Comparison of ENCODE assay signal across 8 mouse cellular contexts in the genomic region with DNA sequence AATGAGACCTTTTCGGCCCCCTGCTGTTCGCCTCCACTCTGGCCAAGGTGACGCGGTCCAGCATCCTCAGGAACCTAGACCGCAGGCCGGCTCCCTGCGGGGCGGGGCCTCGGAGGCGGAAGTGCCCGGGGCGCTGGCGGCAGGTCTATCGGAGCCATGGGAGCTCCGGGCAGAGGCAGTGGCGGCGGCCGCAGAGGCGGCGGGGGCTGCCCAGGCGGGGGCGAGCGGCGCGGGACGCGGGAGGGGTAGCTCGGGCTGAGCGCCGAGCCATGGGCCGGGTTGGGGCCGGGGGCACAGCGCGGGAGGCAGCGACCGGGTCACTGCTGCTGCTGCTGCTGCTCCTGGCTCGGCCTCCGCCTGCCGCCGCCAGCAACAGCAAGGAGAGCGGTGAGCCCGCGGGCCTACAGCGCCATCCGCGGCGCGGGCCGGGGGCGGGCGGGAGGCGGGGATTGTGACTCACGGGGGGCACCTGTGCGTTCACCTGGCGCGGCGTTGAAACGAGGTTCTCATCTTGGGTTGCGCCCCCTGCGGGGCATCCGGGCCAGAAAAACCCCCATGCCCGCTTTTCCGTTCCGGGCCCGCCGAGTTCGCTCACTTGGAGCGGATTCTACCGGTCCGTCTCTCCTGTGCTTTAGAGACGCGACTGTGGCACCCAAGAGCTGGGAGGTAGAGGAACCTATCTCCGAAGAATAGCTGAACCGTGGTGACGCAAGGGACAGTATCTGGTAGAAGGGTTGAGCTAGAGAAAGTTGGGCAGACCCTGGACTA. TPM values are rescaled to one million over a fixed set of nuclear protein-coding genes. Genes with fewer than 3 reads are reported as not detected.
A peak's percentile ranks its signal among the peaks of the same experiment; 100 is the strongest.
DNase-seq lines count a peak whose midpoint lies in the region; ATAC-seq and TF ChIP-seq lines count a peak whose summit lies in the region.

A gene (plus strand): TSS at position 119 of the 768 bp plus-strand sequence.

- peaks cover 13% of the 10 kb centered on the region for H3K4me1 ChIP-seq in embryonic facial prominence, embryonic 13.5 days
- H3K4me1 ChIP-seq in heart, embryonic 14.5 days (ENCODE audit: control insufficient read depth in 2 of 2, insufficient read depth in 2 of 2, low read length in 2 of 2) = peaks cover 4 to 7% of the 10 kb centered on the region in 2 experiments; a peak in 2 of 4 replicates
- H3K4me1 ChIP-seq in liver, embryonic 15.5 days (replicated peaks) = peaks cover 34% of the 10 kb centered on the region
- no peaks in the 10 kb centered on the region for H3K4me1 ChIP-seq in stomach, postnatal 0 days (replicated peaks; ENCODE audit: control insufficient read depth, insufficient read depth)

- 2% methylated on average over 71 of the region's 75 CpGs for WGBS in embryonic facial prominence, embryonic 13.5 days
- under 1% methylated on average over 65 of the region's 75 CpGs for WGBS in heart, embryonic 14.5 days
- WGBS in liver, embryonic 15.5 days (ENCODE audit: insufficient replicate concordance) = under 1% methylated on average over 62 of the region's 75 CpGs
- under 1% methylated on average over 44 of the region's 75 CpGs for WGBS in stomach, postnatal 0 days

- H3K4me3 ChIP-seq in embryonic facial prominence, embryonic 13.5 days = peak within 1 kb of the TSS; percentile 62
- H3K4me3 ChIP-seq in heart, embryonic 14.5 days (ENCODE audit: control insufficient read depth in 1 of 2, insufficient read depth in 1 of 2, low read depth in 1 of 2, low read length in 2 of 2) = peak within 1 kb of the TSS; percentile 50 to 71
- peak within 1 kb of the TSS; percentile 70 for H3K4me3 ChIP-seq in liver, embryonic 15.5 days (replicated peaks)
- H3K4me3 ChIP-seq in stomach, postnatal 0 days (ENCODE audit: low read depth, low read length) = peak within 1 kb of the TSS; percentile 61

- TF ChIP-seq EP300 in stomach, postnatal 0 days (optimal IDR thresholded peaks at IDR 0.05) = no peak

- peak; percentile 82 for DNase-seq in A20 (ENCODE audit: low read depth, low spot score)
- peak; percentile 83 for DNase-seq in adrenal gland, postnatal 10 days
- peak; percentile 86 for DNase-seq in kidney, postnatal 10 days
- DNase-seq in neural tube, embryonic 10.5 days (ENCODE audit: extremely low spot score, low spot score) = peak; percentile 79
- peak; percentile 90 for DNase-seq in stomach, postnatal 0 days (ENCODE audit: low spot score)

- ATAC-seq in embryonic facial prominence, embryonic 13.5 days (ENCODE audit: insufficient number of reproducible peaks, insufficient read depth, low FRiP score, low TSS enrichment, low read depth) = peak; percentile 32; the same call in 1 of the 2 replicates
- peak; percentile 42; the same call in 1 of the 2 replicates for ATAC-seq in heart, embryonic 14.5 days (ENCODE audit: insufficient number of reproducible peaks, insufficient read depth, low FRiP score, low read depth)
- peak; percentile 69 for ATAC-seq in liver, embryonic 15.5 days (ENCODE audit: insufficient read depth)
- peak; percentile 65 for ATAC-seq in stomach, postnatal 0 days (ENCODE audit: low FRiP score, low TSS enrichment)

- no peaks in the 10 kb centered on the region for H3K36me3 ChIP-seq in embryonic facial prominence, embryonic 13.5 days
- H3K36me3 ChIP-seq in heart, embryonic 14.5 days (ENCODE audit: control insufficient read depth, insufficient read depth, low read length) = no peaks in the 10 kb centered on the region
- H3K36me3 ChIP-seq in liver, embryonic 15.5 days (replicated peaks) = no peaks in the 10 kb centered on the region
- H3K36me3 ChIP-seq in stomach, postnatal 0 days (ENCODE audit: control insufficient read depth, insufficient read depth, low read length) = no peaks in the 10 kb centered on the region

- no peak within 1 kb of the TSS for H3K27ac ChIP-seq in embryonic facial prominence, embryonic 13.5 days
- H3K27ac ChIP-seq in heart, embryonic 14.5 days (replicated peaks in 1 of 2; ENCODE audit: control insufficient read depth in 1 of 2, insufficient read depth in 1 of 2, low read depth in 2 of 2, low read length in 2 of 2) = no peak within 1 kb of the TSS
- H3K27ac ChIP-seq in liver, embryonic 15.5 days (replicated peaks) = no peak within 1 kb of the TSS; the same call in 1 of the 2 replicates
- peak within 1 kb of the TSS; percentile 89 for H3K27ac ChIP-seq in stomach, postnatal 0 days (replicated peaks)

- no peaks in the 10 kb centered on the region for H3K9me3 ChIP-seq in embryonic facial prominence, embryonic 13.5 days
- H3K9me3 ChIP-seq in heart, embryonic 14.5 days (ENCODE audit: control insufficient read depth, low read length) = no peaks in the 10 kb centered on the region
- H3K9me3 ChIP-seq in liver, embryonic 15.5 days (replicated peaks) = no peaks in the 10 kb centered on the region
- no peaks in the 10 kb centered on the region for H3K9me3 ChIP-seq in stomach, postnatal 0 days (ENCODE audit: control insufficient read depth, low read length)

- H3K9ac ChIP-seq in embryonic facial prominence, embryonic 13.5 days = peak within 1 kb of the TSS; percentile 68
- H3K9ac ChIP-seq in heart, embryonic 14.5 days (ENCODE audit: low read length) = peak within 1 kb of the TSS; percentile 63
- H3K9ac ChIP-seq in liver, embryonic 15.5 days = peak within 1 kb of the TSS; percentile 63
- peak within 1 kb of the TSS; percentile 73 for H3K9ac ChIP-seq in stomach, postnatal 0 days (ENCODE audit: low read length)

- H3K27me3 ChIP-seq in embryonic facial prominence, embryonic 13.5 days = peaks cover 90% of the 10 kb centered on the region
- H3K27me3 ChIP-seq in heart, embryonic 14.5 days (ENCODE audit: control insufficient read depth, insufficient read depth, low read length) = peaks cover 86% of the 10 kb centered on the region
- peaks cover 90% of the 10 kb centered on the region for H3K27me3 ChIP-seq in liver, embryonic 15.5 days
- H3K27me3 ChIP-seq in stomach, postnatal 0 days (ENCODE audit: control insufficient read depth, insufficient read depth, low read length) = peaks cover 9% of the 10 kb centered on the region

- H3K4me2 ChIP-seq in embryonic facial prominence, embryonic 13.5 days = peak within 1 kb of the TSS; percentile 98
- peak within 1 kb of the TSS; percentile 79 for H3K4me2 ChIP-seq in heart, embryonic 14.5 days (ENCODE audit: low read length)
- H3K4me2 ChIP-seq in liver, embryonic 15.5 days = peak within 1 kb of the TSS; percentile 86
- peak within 1 kb of the TSS; percentile 92 for H3K4me2 ChIP-seq in stomach, postnatal 0 days (replicated peaks; ENCODE audit: low read depth)

- peak; percentile 51 for TF ChIP-seq CTCF in stomach, postnatal 0 days (IDR thresholded peaks at IDR 0.05; ENCODE audit: low read depth)

RNA-seq across cellular contexts. Expression of the gene that starts here (rescaled TPM):
- total RNA-seq in adrenal gland, postnatal 10 days (2021) = 1 to 10 TPM; 4.2 to 4.9 TPM
- 1.4 and 1.7 TPM in 2 replicates for polyA plus RNA-seq in embryonic facial prominence, embryonic 13.5 days (2015; fragmentation: Nextera tagmentation; extraction: Ambion mirVana)
- 0.44 and 0.58 TPM in 2 replicates for polyA plus RNA-seq in heart, embryonic 14.5 days (2014; fragmentation: Nextera tagmentation; extraction: Ambion mirVana)
- polyA plus RNA-seq in liver, embryonic 15.5 days (2015; fragmentation: Nextera tagmentation; extraction: Ambion mirVana) = 1.5 and 1.7 TPM in 2 replicates
- 16.1 and 17.5 TPM in 2 replicates for polyA plus RNA-seq in stomach, postnatal 0 days (2015; fragmentation: Nextera tagmentation; extraction: Ambion mirVana)

Comparison
In these comparisons a context has a peak if more than half of its experiments do, and no peak if none do; other contexts are left out.
1. Peak in ATAC-seq, H3K4me3 ChIP-seq, H3K9ac ChIP-seq and H3K4me2 ChIP-seq in heart, embryonic 14.5 days; RNA of the gene not detected or under 1 TPM.